Mouse (Mus musculus) heart, adult 2 months (tissue): ENCODE results near the gene Cc2d1b. TPM values are rescaled to one million over a fixed set of nuclear protein-coding genes. Genes with fewer than 3 reads are reported as not detected.

Source experiments
- DNase-seq, 2 experiments: peaks; one replicate each; pipeline ENCODE4 v3.0.0; 2021
- H3K27ac ChIP-seq: fragments of 200-600 bp; 2 replicates; pipeline ENCODE4 v1.8.1; 2022
- H3K27me3 ChIP-seq: fragments of 200-500 bp; 2 replicates; pipeline ENCODE4 v1.6.1; 2012; ENCODE audit warnings: mild to moderate bottlenecking, low read length, inconsistent platforms, mixed read lengths; ENCODE audit not compliant: control insufficient read depth, insufficient read depth
- H3K36me3 ChIP-seq: fragments of 200-500 bp; 2 replicates; pipeline ENCODE4 v1.6.1; 2012; ENCODE audit warnings: low read length, inconsistent platforms; ENCODE audit not compliant: control insufficient read depth, insufficient read depth
- H3K4me1 ChIP-seq: fragments of 200-500 bp; 2 replicates; pipeline ENCODE4 v1.6.1; 2011; ENCODE audit warnings: low read length; ENCODE audit not compliant: control insufficient read depth, insufficient read depth
- H3K4me3 ChIP-seq: fragments of 200-600 bp; 2 replicates; pipeline ENCODE4 v1.8.1; 2022
- H3K79me2 ChIP-seq: fragments of 200-500 bp; replicated peaks from 2 replicates; pipeline ENCODE4 v1.6.1; 2012; ENCODE audit warnings: mild to moderate bottlenecking, inconsistent platforms, low read length, moderate library complexity, mixed read lengths; ENCODE audit not compliant: control insufficient read depth, insufficient read depth
- H3K9ac ChIP-seq: fragments of 200-500 bp; 2 replicates; pipeline ENCODE4 v1.6.1; 2012; ENCODE audit warnings: low read depth, mild to moderate bottlenecking, control low read depth, inconsistent platforms, low read length, mixed read lengths
- CTCF ChIP-seq: fragments of 200-600 bp; IDR thresholded peaks from 2 replicates; pipeline ENCODE4 v1.8.1; 2022; ENCODE audit warnings: antibody characterized with exemption, mild to moderate bottlenecking, moderate library complexity
- EP300 ChIP-seq: fragments of 200-500 bp; IDR thresholded peaks from 2 replicates; pipeline ENCODE4 v1.6.1; 2011; ENCODE audit warnings: low read depth, low read length, control low read depth; ENCODE audit not compliant: insufficient read depth
- POLR2A ChIP-seq: fragments of 200-500 bp; IDR thresholded peaks from 2 replicates; pipeline ENCODE4 v1.6.1; 2011; ENCODE audit warnings: mild to moderate bottlenecking, low read depth, low read length, control low read depth; ENCODE audit not compliant: insufficient read depth
- WGBS: fragments of 180-500 bp; shearing (Covaris S2); methylation state at CpG from one replicate; pipeline ENCODE4 v1.1.7; 2018; 5-methylcytosine and 5-hydroxymethylcytosine counted together
- intact Hi-C: fragments of 180-260 bp; cut with DNase I; formaldehyde crosslinking; loops from one replicate; pipeline ENCODE4 v1.15.1; 2025
- polyA plus RNA-seq: library from polyadenylated mRNA; depleted of rRNA; stranded (reverse); fragments of >200 nt; gene quantifications from 2 replicates; pipeline ENCODE4 v1.2.3, GENCODE M21; 2012
- total RNA-seq, 2 experiments: library from RNA; stranded (reverse); gene quantifications; 2 replicates each; pipeline ENCODE4 v1.2.3; 2021

The Cc2d1b gene
- total and polyA plus RNA-seq, 3 experiments = 13.4 to 13.7 (median 13.5) TPM

GRCm38 (mm10) chr4:108595785-108596184 lies 24.0 kb upstream of the Cc2d1b start:
- intact Hi-C loops = no loop called here
- no peaks in the 10 kb centered on the region for H3K27me3 ChIP-seq
- H3K36me3 ChIP-seq = no peaks in the 10 kb centered on the region
- H3K9ac ChIP-seq = no peak overlapping the region
- H3K27ac ChIP-seq = no peak overlapping the region
- H3K4me3 ChIP-seq = no peak overlapping the region
- 91% methylated on average over 1 of the region's 1 CpGs for WGBS
- no peaks in the 10 kb centered on the region; the same call in 1 of the 2 replicates for H3K4me1 ChIP-seq
- no peaks in the 10 kb centered on the region for H3K79me2 ChIP-seq
- TF ChIP-seq EP300 (no peak), CTCF (no peak), POLR2A (no peak)
- DNase-seq = no peak

DNA sequence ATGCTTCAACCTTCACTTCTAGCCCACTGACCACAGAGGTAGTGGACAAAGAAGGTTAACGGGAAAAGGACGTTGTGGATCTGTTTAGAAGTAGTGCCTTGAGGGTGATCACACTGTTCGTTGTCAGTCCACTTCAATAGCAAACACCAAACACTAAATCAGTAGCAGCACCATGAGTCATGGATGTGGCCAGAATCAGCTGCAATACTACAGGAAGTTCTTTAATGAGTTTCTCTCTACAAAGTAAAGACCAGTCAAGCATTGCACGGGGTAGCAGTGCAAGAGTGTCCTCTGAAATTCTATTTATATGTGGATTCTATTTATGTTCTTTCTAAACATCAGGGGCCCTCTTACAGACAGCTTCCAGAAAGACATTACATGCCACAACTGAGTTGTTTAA lies 21.4 kb upstream of the Cc2d1b start:
- WGBS = 69% methylated on average over 4 of the region's 4 CpGs
- no peaks in the 10 kb centered on the region for H3K79me2 ChIP-seq
- H3K27ac ChIP-seq = no peak overlapping the region
- no peaks in the 10 kb centered on the region for H3K36me3 ChIP-seq
- no peak overlapping the region for H3K9ac ChIP-seq
- no peaks in the 10 kb centered on the region for H3K4me1 ChIP-seq
- no peaks in the 10 kb centered on the region for H3K27me3 ChIP-seq
- no peak overlapping the region for H3K4me3 ChIP-seq
- intact Hi-C loops = no loop called here
- no peak for DNase-seq
- TF ChIP-seq POLR2A = no peak
- no peak for TF ChIP-seq CTCF
- no peak for TF ChIP-seq EP300

DNA sequence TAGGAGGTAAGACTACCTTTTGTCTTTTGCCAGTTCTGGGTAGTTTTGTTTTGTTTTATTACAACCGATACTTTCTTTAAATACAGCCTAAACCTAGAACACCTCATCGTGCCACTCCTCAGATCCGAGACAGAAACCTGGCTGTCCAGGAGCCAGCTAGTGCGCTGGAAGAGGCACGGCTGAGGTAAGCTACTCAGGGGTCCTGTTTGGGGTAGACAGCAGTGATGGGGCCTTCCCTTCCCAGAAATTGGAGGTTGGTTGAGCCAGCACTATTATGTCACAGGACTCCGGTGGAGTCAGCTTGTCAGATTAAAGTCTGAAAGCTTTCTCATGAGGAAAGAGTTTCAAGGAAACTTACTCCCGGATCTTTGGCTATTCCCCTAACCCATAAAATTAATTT lies 17.9 kb upstream of the Cc2d1b start:
- no peak for TF ChIP-seq EP300
- TF ChIP-seq POLR2A = no peak
- no peak for TF ChIP-seq CTCF
- Histone ChIP-seq H3K27me3 (no peaks in the 10 kb centered on the region), H3K36me3 (no peaks in the 10 kb centered on the region), H3K4me1 (no peaks in the 10 kb centered on the region), H3K79me2 (no peaks in the 10 kb centered on the region), H3K4me3 (no peak overlapping the region), H3K9ac (no peak overlapping the region), H3K27ac (no peak overlapping the region)
- intact Hi-C loops = no loop called here
- WGBS = 95% methylated on average over 7 of the region's 7 CpGs
- DNase-seq = no peak

DNA sequence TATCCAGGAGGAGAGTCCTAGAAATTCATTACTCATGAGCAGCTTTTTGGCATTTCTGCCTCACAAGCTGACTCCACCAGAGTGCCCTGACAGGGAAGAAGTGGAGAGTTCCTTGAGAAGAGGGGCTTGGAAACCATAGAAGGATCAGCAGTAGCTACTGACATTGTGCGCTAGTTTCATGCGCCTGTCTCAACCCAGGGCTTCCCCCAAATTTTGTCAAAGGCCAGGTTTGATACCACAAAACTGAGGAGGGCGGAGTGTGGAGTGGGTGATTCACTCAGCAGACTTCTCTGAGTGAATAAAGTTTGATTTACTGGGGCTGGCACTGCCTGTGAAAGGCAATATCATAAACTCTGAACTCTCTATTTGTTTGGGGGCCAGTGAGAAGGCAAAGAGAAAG lies 11.1 kb upstream of the Cc2d1b start:
- intact Hi-C loops = no loop called here
- H3K4me1 ChIP-seq = no peaks in the 10 kb centered on the region

DNA sequence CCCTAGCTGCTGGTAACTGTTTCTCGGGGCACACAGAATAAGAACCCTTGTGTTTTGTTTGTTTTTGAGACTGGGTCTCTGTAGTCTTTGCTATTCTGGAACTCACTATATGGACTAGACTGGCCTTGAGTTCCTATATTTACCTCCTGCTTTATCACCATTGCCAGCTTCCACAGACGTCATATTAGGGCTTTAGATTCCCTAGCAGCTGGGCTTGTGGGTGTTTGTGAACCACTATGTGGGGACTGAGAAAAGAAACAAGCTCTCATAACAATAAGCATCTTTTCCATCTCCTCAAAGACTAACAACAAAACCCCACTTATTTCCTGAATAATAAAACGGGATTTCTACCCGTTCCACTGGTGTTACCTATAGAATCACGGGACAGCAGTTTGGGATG lies 8.8 kb upstream of the Cc2d1b start:
- no peak for DNase-seq
- Histone ChIP-seq H3K4me1 (no peaks in the 10 kb centered on the region), H3K4me3 (no peak overlapping the region), H3K36me3 (no peaks in the 10 kb centered on the region), H3K27me3 (no peaks in the 10 kb centered on the region), H3K79me2 (no peaks in the 10 kb centered on the region), H3K27ac (no peak overlapping the region), H3K9ac (no peak overlapping the region)
- intact Hi-C loops = no loop called here
- TF ChIP-seq POLR2A (no peak), CTCF (no peak), EP300 (no peak)
- WGBS = 91% methylated on average over 5 of the region's 5 CpGs

More for the DNA sequence above, 11.1 kb upstream of the Cc2d1b start:
- no peaks in the 10 kb centered on the region for H3K79me2 ChIP-seq
- no peaks in the 10 kb centered on the region for H3K27me3 ChIP-seq
- no peak overlapping the region for H3K9ac ChIP-seq
- H3K27ac ChIP-seq = no peak overlapping the region
- TF ChIP-seq CTCF (no peak), EP300 (no peak), POLR2A (no peak)
- H3K36me3 ChIP-seq = no peaks in the 10 kb centered on the region
- 93% methylated on average over 3 of the region's 3 CpGs for WGBS
- H3K4me3 ChIP-seq = no peak overlapping the region
- DNase-seq = no peak

DNA sequence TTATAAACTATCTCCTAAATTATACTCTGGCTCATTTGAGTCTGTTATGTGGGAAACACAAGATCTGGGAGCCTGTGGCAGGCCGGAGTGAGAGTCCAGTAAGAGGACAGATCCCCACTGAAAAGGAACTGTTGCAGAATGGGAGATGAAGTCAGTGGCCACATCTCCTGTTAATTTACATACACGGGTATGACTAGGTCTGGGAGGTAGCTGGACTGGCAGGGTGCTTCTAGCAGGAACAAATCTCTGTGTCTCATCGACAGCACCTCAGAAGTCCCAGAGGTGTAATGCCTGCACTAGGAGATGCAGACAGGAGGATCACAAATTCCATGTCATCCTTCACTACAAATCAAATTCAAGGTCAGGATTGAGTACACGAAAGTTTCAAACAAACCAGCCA lies 1.2 kb upstream of the Cc2d1b start:
- intact Hi-C loops = loop anchor here (5.0 kb wide), 1 partner anchor 214 kb away; the partner anchor contains the start of genes Btf3l4 and Txndc12
- no peaks in the 10 kb centered on the region for H3K27me3 ChIP-seq
- WGBS = 77% methylated on average over 4 of the region's 4 CpGs
- H3K9ac ChIP-seq = no peak overlapping the region
- TF ChIP-seq CTCF = no peak
- TF ChIP-seq POLR2A = no peak
- TF ChIP-seq EP300 = no peak
- no peaks in the 10 kb centered on the region for H3K79me2 ChIP-seq
- no peak overlapping the region for H3K27ac ChIP-seq
- H3K36me3 ChIP-seq = no peaks in the 10 kb centered on the region
- H3K4me3 ChIP-seq = peak overlapping the region; percentile 76; the same call in 1 of the 2 replicates
- DNase-seq = no peak
- H3K4me1 ChIP-seq = peaks cover 8% of the 10 kb centered on the region; the same call in 1 of the 2 replicates
